Comparison of ENCODE assay signal across 38 mouse cellular contexts in the genomic region with DNA sequence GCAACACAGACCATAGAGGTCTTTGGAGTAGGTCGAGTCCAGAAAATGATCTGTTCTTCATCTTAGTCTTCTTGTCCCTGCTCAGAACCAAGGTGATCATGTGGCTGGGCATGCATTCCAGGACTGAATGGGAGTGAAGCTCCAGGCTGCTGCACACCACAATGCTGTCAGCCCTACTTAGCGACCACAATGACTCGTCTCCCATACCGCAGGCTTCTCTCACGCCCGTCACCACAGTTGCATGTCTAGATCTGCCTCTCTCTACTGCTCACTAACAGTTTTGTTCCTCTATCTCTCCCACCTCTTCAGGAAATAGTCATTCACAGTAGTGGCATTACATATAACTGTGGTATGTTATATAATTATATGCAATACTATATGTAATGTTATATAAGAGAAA. TPM values are rescaled to one million over a fixed set of nuclear protein-coding genes. Genes with fewer than 3 reads are reported as not detected.
DNase-seq lines count a peak whose midpoint lies in the region; ATAC-seq and TF ChIP-seq lines count a peak whose summit lies in the region.
"Had no signal": no experiment of that assay in that cellular context is flagged by ENCODE, and none has a peak within 500 bp of the region (broad histone marks: within the 10 kb centered on the region; RNA-seq: fewer than 3 reads in every experiment).

No protein-coding gene starts in this region.

- H3K4me3 ChIP-seq in heart, adult 2 months, result no peak overlapping the region
- H3K4me3 ChIP-seq in left cerebral cortex, adult 2 months, result no peak overlapping the region
- H3K4me3 ChIP-seq: erythroblast, embryonic 14.5 days; heart, embryonic 12.5 days; layer of hippocampus, adult 2 months; liver, embryonic 15.5 days; midbrain, embryonic 12.5 days; neural tube, embryonic 15.5 days; stomach, embryonic 15.5 days had no signal

- peaks cover 5% of the 10 kb centered on the region; the same call in 1 of the 2 replicates for H3K36me3 ChIP-seq in heart, adult 2 months (ENCODE audit: control insufficient read depth, insufficient read depth, low read length)
- H3K36me3 ChIP-seq: stomach, embryonic 15.5 days had no signal

- peak; percentile 96 for ATAC-seq in common myeloid progenitor, adult 5-6 weeks (replicated peaks; ENCODE audit: low read depth, poor library complexity, severe bottlenecking)
- peak; percentile 80 for ATAC-seq in megakaryocyte progenitor cell, adult 5-6 weeks (replicated peaks; ENCODE audit: poor library complexity)
- ATAC-seq in frontal cortex, adult (ENCODE audit: low TSS enrichment), result no peak
- ATAC-seq: CD4-positive, CD25-positive, alpha-beta regulatory T cell, adult 4 months; forebrain, embryonic 16.5 days; intestine, postnatal 0 days had no signal

- peaks cover 4% of the 10 kb centered on the region for H3K4me1 ChIP-seq in heart, adult 2 months (ENCODE audit: control insufficient read depth, insufficient read depth, low read length)
- H3K4me1 ChIP-seq: heart, embryonic 12.5 days; liver, embryonic 15.5 days; midbrain, embryonic 12.5 days; neural tube, embryonic 15.5 days; stomach, embryonic 15.5 days had no signal

- H3K9ac ChIP-seq in heart, adult 2 months (ENCODE audit: low read depth, low read length), result no peak overlapping the region
- H3K9ac ChIP-seq: heart, embryonic 12.5 days; hindbrain, embryonic 14.5 days; liver, embryonic 15.5 days; midbrain, embryonic 12.5 days; neural tube, embryonic 15.5 days; stomach, embryonic 15.5 days had no signal

- no peak for TF ChIP-seq EP300 in heart, adult 2 months (IDR thresholded peaks at IDR 0.05; ENCODE audit: insufficient read depth, low read depth, low read length)

- no peaks in the 10 kb centered on the region for H3K27me3 ChIP-seq in heart, adult 2 months (ENCODE audit: control insufficient read depth, insufficient read depth, low read length)
- H3K27me3 ChIP-seq: heart, embryonic 12.5 days; liver, embryonic 15.5 days; midbrain, embryonic 12.5 days; neural tube, embryonic 15.5 days; stomach, embryonic 15.5 days had no signal

- no peak for TF ChIP-seq CTCF in heart, adult 2 months (IDR thresholded peaks at IDR 0.05)
- TF ChIP-seq CTCF in left cerebral cortex, adult 2 months (IDR thresholded peaks at IDR 0.05), result no peak

- intact Hi-C loops in heart, adult 2 months (cut with DNase I), result loop anchor here (10.0 kb wide), 1 partner anchor 144 kb away; no protein-coding TSS in a partner anchor
- intact Hi-C loops in left cerebral cortex, adult 2 months (cut with DNase I), result no loop called here

- DNase-seq in heart, adult 11 months, result peak; percentile 72
- DNase-seq in heart, adult 2 months, result no peak
- DNase-seq in 416B (ENCODE audit: low read depth), result peak; percentile 82
- DNase-seq in left cerebral cortex, adult 2 months (ENCODE audit: extremely low spot score in 1 of 2, low spot score in 2 of 2), result no peak
- no peak for DNase-seq in urinary bladder, postnatal 4 days (ENCODE audit: low spot score in 2 of 2)
- DNase-seq: adrenal gland, postnatal 14 days; cerebellum, adult 11 months; cerebellum, adult 9-10 months; heart, adult 18-20 months; heart, postnatal 4 days; kidney, postnatal 14 days; left cerebral cortex, postnatal 4 days; right cerebral cortex, postnatal 25 days had no signal

- 74% methylated on average over 6 of the region's 6 CpGs for WGBS in heart, adult 2 months

- no peaks in the 10 kb centered on the region for H3K79me2 ChIP-seq in heart, adult 2 months (replicated peaks; ENCODE audit: control insufficient read depth, insufficient read depth, low read length)

- H3K27ac ChIP-seq in heart, adult 2 months, result no peak overlapping the region
- no peak overlapping the region for H3K27ac ChIP-seq in left cerebral cortex, adult 2 months
- H3K27ac ChIP-seq: hindbrain, embryonic 14.5 days; layer of hippocampus, adult 2 months; liver, embryonic 15.5 days; macrophage; midbrain, embryonic 12.5 days; neural tube, embryonic 15.5 days; stomach, embryonic 15.5 days had no signal

- TF ChIP-seq POLR2A in heart, adult 2 months (IDR thresholded peaks at IDR 0.05; ENCODE audit: insufficient read depth, low read depth, low read length), result no peak

RNA-seq across cellular contexts. Expression of gene Pts, which starts 7.8 kb away (rescaled TPM):
- total RNA-seq in heart, adult 2 months (2021), result 10 to 100 TPM; 24.8 to 30.2 TPM
- 28.7 and 63.3 TPM in 2 replicates for polyA plus RNA-seq in heart, adult 2 months (2012; rRNA removed)
- total RNA-seq in common myeloid progenitor, adult 5-6 weeks (2017), result 73.1 and 89.3 TPM in 2 replicates
- total RNA-seq in megakaryocyte progenitor cell, adult 5-6 weeks (2015), result 107 and 121 TPM in 2 replicates
- total RNA-seq in megakaryocyte progenitor cell, adult 5-6 weeks (2017), result 54.6 and 63.6 TPM in 2 replicates
- total RNA-seq in left cerebral cortex, adult 2 months (2021), result 10 to 100 TPM; 28.6 to 31.6 TPM

RNA-seq across cellular contexts. Expression of gene Plet1, which starts 26.4 kb away (rescaled TPM):
- total RNA-seq in heart, adult 2 months (2021), result 1 to 10 TPM in 1 of 2 experiments, under 1 TPM in 1; 0.82 to 2.0 TPM
- polyA plus RNA-seq in heart, adult 2 months (2012; rRNA removed), result 2.5 and 4.0 TPM in 2 replicates
- total RNA-seq in common myeloid progenitor, adult 5-6 weeks (2017), result not detected in 2 replicates
- total RNA-seq in megakaryocyte progenitor cell, adult 5-6 weeks (2015), result 0.35 TPM in 1 of 2 replicates, not detected in the other
- 0.51 and 0.54 TPM in 2 replicates for total RNA-seq in megakaryocyte progenitor cell, adult 5-6 weeks (2017)
- not detected for total RNA-seq in left cerebral cortex, adult 2 months (2021)
- total RNA-seq: layer of hippocampus, adult 2 months; left cerebral cortex, postnatal 4 days had no signal
- polyA plus RNA-seq: erythroblast, embryonic 14.5 days; forebrain, embryonic 11.5 days; macrophage had no signal

RNA-seq across cellular contexts. Expression of gene Il18, which starts 33.9 kb away (rescaled TPM):
- 1 to 10 TPM; 1.0 to 1.2 TPM for total RNA-seq in heart, adult 2 months (2021)
- 0.53 and 1.6 TPM in 2 replicates for polyA plus RNA-seq in heart, adult 2 months (2012; rRNA removed)
- 4.4 and 7.5 TPM in 2 replicates for total RNA-seq in common myeloid progenitor, adult 5-6 weeks (2017)
- total RNA-seq in megakaryocyte progenitor cell, adult 5-6 weeks (2015), result 2.9 and 5.0 TPM in 2 replicates
- 0.37 and 1.5 TPM in 2 replicates for total RNA-seq in megakaryocyte progenitor cell, adult 5-6 weeks (2017)
- total RNA-seq in left cerebral cortex, adult 2 months (2021), result 10 to 100 TPM; 22.6 to 23.8 TPM
- polyA plus RNA-seq: erythroblast, embryonic 14.5 days had no signal

RNA-seq across cellular contexts. Expression of gene Bco2, which starts 34.2 kb away (rescaled TPM):
- under 1 TPM; 0.39 to 0.50 TPM for total RNA-seq in heart, adult 2 months (2021)
- 0.32 and 0.33 TPM in 2 replicates for polyA plus RNA-seq in heart, adult 2 months (2012; rRNA removed)
- not detected in 2 replicates for total RNA-seq in common myeloid progenitor, adult 5-6 weeks (2017)
- total RNA-seq in megakaryocyte progenitor cell, adult 5-6 weeks (2015), result 0.35 and 1.2 TPM in 2 replicates
- 0.21 and 0.61 TPM in 2 replicates for total RNA-seq in megakaryocyte progenitor cell, adult 5-6 weeks (2017)
- total RNA-seq in left cerebral cortex, adult 2 months (2021), result 1 to 10 TPM; 3.0 to 3.6 TPM
- polyA plus RNA-seq: erythroblast, embryonic 14.5 days had no signal

RNA-seq across cellular contexts. Expression of gene Tex12, which starts 40.4 kb away (rescaled TPM):
- not detected for total RNA-seq in heart, adult 2 months (2021)
- not detected in 2 replicates for polyA plus RNA-seq in heart, adult 2 months (2012; rRNA removed)
- total RNA-seq in common myeloid progenitor, adult 5-6 weeks (2017), result not detected in 2 replicates
- not detected in 2 replicates for total RNA-seq in megakaryocyte progenitor cell, adult 5-6 weeks (2015)
- total RNA-seq in megakaryocyte progenitor cell, adult 5-6 weeks (2017), result not detected in 2 replicates
- not detected for total RNA-seq in left cerebral cortex, adult 2 months (2021)
- total RNA-seq: adrenal gland, postnatal 14 days; gastrocnemius, adult 8-10 months; heart, adult 18-20 months; heart, postnatal 4 days; layer of hippocampus, adult 2 months; layer of hippocampus, postnatal 25 days; left cerebral cortex, postnatal 4 days; midbrain, postnatal 0 days had no signal
- polyA plus RNA-seq: CD4-positive, CD25-positive, alpha-beta regulatory T cell, adult 4 months; embryonic facial prominence, embryonic 14.5 days; erythroblast, embryonic 14.5 days; forebrain, embryonic 11.5 days; forebrain, embryonic 16.5 days; heart, embryonic 12.5 days; heart, postnatal 0 days; hindbrain, embryonic 14.5 days; kidney, embryonic 14.5 days; limb, embryonic 14.5 days; liver, embryonic 15.5 days; lung, embryonic 16.5 days; macrophage; midbrain, postnatal 0 days; stomach, embryonic 15.5 days; urinary bladder, adult 2 months had no signal

Comparison
In these comparisons a context has a peak if more than half of its experiments do, and no peak if none do; other contexts are left out.
1. DNase-seq: peak in heart, adult 11 months (single experiment) and 416B (single experiment); none in heart, adult 2 months (0 of 2), left cerebral cortex, adult 2 months (0 of 2) and urinary bladder, postnatal 4 days (0 of 2).